In genomic region chr7:28809401-28810089, GRCm38 (mm10) we compare ENCODE assay signal across 7 mouse cellular contexts. TPM values are rescaled to one million over a fixed set of nuclear protein-coding genes. Genes with fewer than 3 reads are reported as not detected.
DNase-seq lines count a peak whose midpoint lies in the region; ATAC-seq and TF ChIP-seq lines count a peak whose summit lies in the region.

No protein-coding gene starts in this region.

- TF ChIP-seq CTCF in G1E (IDR thresholded peaks at IDR 0.05; ENCODE audit: low read depth, low read length): no peak
- no peak for TF ChIP-seq CTCF in spleen, adult 2 months (IDR thresholded peaks at IDR 0.05; ENCODE audit: extremely low read depth, insufficient read depth, insufficient read length, insufficient replicate concordance)

- 0 out of 2 replicates have a peak, but pooled peaks have one; percentile 20 for TF ChIP-seq POLR2A in spleen, adult 2 months (IDR thresholded peaks at IDR 0.05; ENCODE audit: low read depth, low read length)

- no peak for ATAC-seq in G1E (ENCODE audit: extremely low read depth, insufficient number of reproducible peaks, low FRiP score, poor library complexity, severe bottlenecking)
- 0 out of 2 replicates have a peak, but pooled peaks have one; percentile 8 for ATAC-seq in erythroid progenitor cell, adult 5-6 weeks (replicated peaks; ENCODE audit: low FRiP score, poor library complexity, severe bottlenecking)
- ATAC-seq in hindbrain, embryonic 11.5 days (ENCODE audit: low FRiP score): peak; percentile 37

- H3K9ac ChIP-seq in hindbrain, embryonic 11.5 days (ENCODE audit: low read depth, low read length): peak overlapping the region; percentile 76

- H3K79me2 ChIP-seq in macrophage (ENCODE audit: inconsistent target): peaks cover 33% of the 10 kb centered on the region

- no peak for DNase-seq in G1E (ENCODE audit: low spot score)
- DNase-seq in adrenal gland, postnatal 36 days: peak; percentile 74 to 79
- peak; percentile 80 for DNase-seq in hindbrain, embryonic 11.5 days (ENCODE audit: low spot score)
- DNase-seq in layer of hippocampus, postnatal 36 days: peak; percentile 61 to 62
- DNase-seq in spleen, adult 2 months (ENCODE audit: low read depth in 1 of 2, low spot score in 2 of 2): peak; percentile 49 to 52

- H3K4me1 ChIP-seq in G1E (ENCODE audit: insufficient read depth, low read depth, low read length): peaks cover 52% of the 10 kb centered on the region
- H3K4me1 ChIP-seq in hindbrain, embryonic 11.5 days (replicated peaks; ENCODE audit: control insufficient read depth, insufficient read depth, low read length): peaks cover 17% of the 10 kb centered on the region
- peaks cover 12% of the 10 kb centered on the region; the same call in 1 of the 2 replicates for H3K4me1 ChIP-seq in spleen, adult 2 months (ENCODE audit: control insufficient read depth, insufficient read depth, insufficient read length)

- H3K4me3 ChIP-seq in G1E (ENCODE audit: low read depth, low read length): peak overlapping the region; percentile 91
- H3K4me3 ChIP-seq in hindbrain, embryonic 11.5 days (ENCODE audit: low read depth, low read length): peak overlapping the region; percentile 91
- H3K4me3 ChIP-seq in macrophage (ENCODE audit: inconsistent target): peak overlapping the region; percentile 68
- H3K4me3 ChIP-seq in spleen, adult 2 months (ENCODE audit: extremely low read depth, insufficient read depth, insufficient read length): peak overlapping the region; percentile 88

- H3K27ac ChIP-seq in hindbrain, embryonic 11.5 days (ENCODE audit: low read depth, low read length): peak overlapping the region; percentile 99
- H3K27ac ChIP-seq in macrophage: peak overlapping the region; percentile 96
- H3K27ac ChIP-seq in spleen, adult 2 months (ENCODE audit: insufficient read depth, low read length): peak overlapping the region; percentile 98

- H3K9me3 ChIP-seq in G1E (replicated peaks): no peaks in the 10 kb centered on the region
- H3K9me3 ChIP-seq in hindbrain, embryonic 11.5 days (ENCODE audit: control insufficient read depth, low read length): no peaks in the 10 kb centered on the region

- peak overlapping the region; percentile 80 for H3K4me2 ChIP-seq in hindbrain, embryonic 11.5 days (replicated peaks; ENCODE audit: low read depth, low read length)

- H3K27me3 ChIP-seq in G1E (ENCODE audit: insufficient read depth, low read length): no peaks in the 10 kb centered on the region
- H3K27me3 ChIP-seq in hindbrain, embryonic 11.5 days (ENCODE audit: control insufficient read depth, insufficient read depth, low read length): no peaks in the 10 kb centered on the region
- H3K27me3 ChIP-seq in spleen, adult 2 months (ENCODE audit: control insufficient read depth, insufficient read depth, low read length): no peaks in the 10 kb centered on the region

- H3K36me3 ChIP-seq in G1E (replicated peaks) (peaks cover 29% of the 10 kb centered on the region), macrophage (ENCODE audit: inconsistent target) (peaks cover 13% of the 10 kb centered on the region)
- peaks cover 11% of the 10 kb centered on the region for H3K36me3 ChIP-seq in hindbrain, embryonic 11.5 days (ENCODE audit: control insufficient read depth, insufficient read depth, low read length)
- peaks cover 20% of the 10 kb centered on the region for H3K36me3 ChIP-seq in spleen, adult 2 months (ENCODE audit: control insufficient read depth, insufficient read depth, low read length)

- under 1% methylated on average over 35 of the region's 35 CpGs for WGBS in hindbrain, embryonic 11.5 days
- 0% methylated on average over 26 of the region's 35 CpGs for WGBS in macrophage (ENCODE audit: missing documents)
- WGBS in spleen, adult 2 months: under 1% methylated on average over 35 of the region's 35 CpGs

RNA-seq across cellular contexts. Expression of gene Hnrnpl, which starts 1.2 kb away (rescaled TPM):
- 442 and 470 TPM in 2 replicates for total RNA-seq in G1E (2014; fragmentation: Nextera tagmentation)
- total RNA-seq in G1E (2017): 251 and 279 TPM in 2 replicates
- polyA plus RNA-seq in G1E (2012): 430 and 529 TPM in 2 replicates
- total RNA-seq in adrenal gland, postnatal 36 days (2021): 100 to 1,000 TPM; 415 to 420 TPM
- total RNA-seq in erythroid progenitor cell, adult 5-6 weeks (2015; ENCODE audit: low replicate concordance): 215 and 258 TPM in 2 replicates
- 202 and 252 TPM in 2 replicates for total RNA-seq in erythroid progenitor cell, adult 5-6 weeks (2017; ENCODE audit: low replicate concordance)
- polyA plus RNA-seq in hindbrain, embryonic 11.5 days (2014; fragmentation: Nextera tagmentation; extraction: Ambion mirVana): 306 and 312 TPM in 2 replicates
- total RNA-seq in layer of hippocampus, postnatal 36 days (2021): 100 to 1,000 TPM; 417 to 431 TPM
- 100 to 1,000 TPM; 297 to 958 (median 624) TPM for total RNA-seq in macrophage (2018; cell fraction: chromatin; rRNA removed)
- 100 to 1,000 TPM; 170 to 374 (median 257) TPM for total RNA-seq in macrophage (2018; cell fraction: cytosol; rRNA removed)
- total RNA-seq in macrophage (2018; cell fraction: nucleus; rRNA removed): 100 to 1,000 TPM; 244 to 752 (median 371) TPM
- 170 to 242 TPM (median 175 TPM) in 3 replicates for polyA plus RNA-seq in macrophage (2018)
- polyA plus RNA-seq in spleen, adult 2 months (2012; rRNA removed): 189 and 209 TPM in 2 replicates

RNA-seq across cellular contexts. Expression of gene Ech1, which starts 15.5 kb away (rescaled TPM):
- 102 and 127 TPM in 2 replicates for total RNA-seq in G1E (2014; fragmentation: Nextera tagmentation)
- total RNA-seq in G1E (2017): 78.5 and 94.3 TPM in 2 replicates
- polyA plus RNA-seq in G1E (2012): 12.9 and 33.1 TPM in 2 replicates
- total RNA-seq in adrenal gland, postnatal 36 days (2021): 100 to 1,000 TPM; 543 to 577 TPM
- 34.2 and 61.2 TPM in 2 replicates for total RNA-seq in erythroid progenitor cell, adult 5-6 weeks (2015; ENCODE audit: low replicate concordance)
- total RNA-seq in erythroid progenitor cell, adult 5-6 weeks (2017; ENCODE audit: low replicate concordance): 10.6 and 14.1 TPM in 2 replicates
- 83.8 and 84.2 TPM in 2 replicates for polyA plus RNA-seq in hindbrain, embryonic 11.5 days (2014; fragmentation: Nextera tagmentation; extraction: Ambion mirVana)
- total RNA-seq in layer of hippocampus, postnatal 36 days (2021): 10 to 100 TPM; 60.8 to 61.8 TPM
- 10 to 100 TPM; 11.1 to 99.6 (median 28.2) TPM for total RNA-seq in macrophage (2018; cell fraction: chromatin; rRNA removed)
- total RNA-seq in macrophage (2018; cell fraction: cytosol; rRNA removed): 100 to 1,000 TPM in 11 of 26 experiments, 10 to 100 TPM in 15; 70.9 to 130 (median 96.5) TPM
- 10 to 100 TPM; 14.0 to 65.4 (median 27.7) TPM for total RNA-seq in macrophage (2018; cell fraction: nucleus; rRNA removed)
- 92.1 to 101 TPM (median 96.5 TPM) in 3 replicates for polyA plus RNA-seq in macrophage (2018)
- 101 and 108 TPM in 2 replicates for polyA plus RNA-seq in spleen, adult 2 months (2012; rRNA removed)

RNA-seq across cellular contexts. Expression of gene Rinl, which starts 20.8 kb away (rescaled TPM):
- total RNA-seq in G1E (2014; fragmentation: Nextera tagmentation) (1.8 TPM in 1 of 2 replicates, not detected in the other), G1E (2017) (1.2 and 1.4 TPM in 2 replicates)
- polyA plus RNA-seq in G1E (2012) (1.4 and 1.8 TPM in 2 replicates), macrophage (2018) (21.6 to 44.7 TPM (median 44.4 TPM) in 3 replicates)
- total RNA-seq in adrenal gland, postnatal 36 days (2021): 1 to 10 TPM; 2.5 to 2.8 TPM
- total RNA-seq in erythroid progenitor cell, adult 5-6 weeks (2015; ENCODE audit: low replicate concordance): 4.3 and 8.8 TPM in 2 replicates
- 5.4 and 19.4 TPM in 2 replicates for total RNA-seq in erythroid progenitor cell, adult 5-6 weeks (2017; ENCODE audit: low replicate concordance)
- 2.5 and 2.7 TPM in 2 replicates for polyA plus RNA-seq in hindbrain, embryonic 11.5 days (2014; fragmentation: Nextera tagmentation; extraction: Ambion mirVana)
- 1 to 10 TPM; 2.5 TPM for total RNA-seq in layer of hippocampus, postnatal 36 days (2021)
- total RNA-seq in macrophage (2018; cell fraction: chromatin; rRNA removed): 10 to 100 TPM in 22 of 26 experiments, 1 to 10 TPM in 4; 4.4 to 22.1 (median 13.1) TPM
- 10 to 100 TPM; 15.4 to 44.6 (median 31.6) TPM for total RNA-seq in macrophage (2018; cell fraction: cytosol; rRNA removed)
- 10 to 100 TPM in 22 of 26 experiments, 1 to 10 TPM in 4; 6.3 to 33.1 (median 14.6) TPM for total RNA-seq in macrophage (2018; cell fraction: nucleus; rRNA removed)
- polyA plus RNA-seq in spleen, adult 2 months (2012; rRNA removed): 35.4 and 36.4 TPM in 2 replicates

RNA-seq across cellular contexts. Expression of gene Lgals4, which starts 24.1 kb away (rescaled TPM):
- 0.87 and 3.0 TPM in 2 replicates for total RNA-seq in G1E (2014; fragmentation: Nextera tagmentation)
- total RNA-seq in G1E (2017): 1.9 and 3.4 TPM in 2 replicates
- 0.22 and 0.68 TPM in 2 replicates for polyA plus RNA-seq in G1E (2012)
- total RNA-seq in adrenal gland, postnatal 36 days (2021): 10 to 100 TPM; 11.3 to 12.7 TPM
- not detected in 2 replicates for total RNA-seq in erythroid progenitor cell, adult 5-6 weeks (2015; ENCODE audit: low replicate concordance)
- 0.91 and 1.5 TPM in 2 replicates for total RNA-seq in erythroid progenitor cell, adult 5-6 weeks (2017; ENCODE audit: low replicate concordance)
- polyA plus RNA-seq in hindbrain, embryonic 11.5 days (2014; fragmentation: Nextera tagmentation; extraction: Ambion mirVana): 2.1 and 2.5 TPM in 2 replicates
- total RNA-seq in layer of hippocampus, postnatal 36 days (2021): 1 to 10 TPM; 3.6 to 6.1 TPM
- total RNA-seq in macrophage (2018; cell fraction: chromatin; rRNA removed): 10 to 100 TPM in 24 of 26 experiments, 1 to 10 TPM in 2; 6.2 to 44.7 (median 16.5) TPM
- total RNA-seq in macrophage (2018; cell fraction: cytosol; rRNA removed): under 1 TPM in 22 of 26 experiments, not detected in 4; 0.11 to 0.97 (median 0.34) TPM
- 10 to 100 TPM in 10 of 26 experiments, 1 to 10 TPM in 15, under 1 TPM in 1; 0.92 to 21.5 (median 7.1) TPM for total RNA-seq in macrophage (2018; cell fraction: nucleus; rRNA removed)
- polyA plus RNA-seq in macrophage (2018): 0.96 to 1.1 TPM (median 1.1 TPM) in 3 replicates
- polyA plus RNA-seq in spleen, adult 2 months (2012; rRNA removed): 11.6 and 13.3 TPM in 2 replicates

RNA-seq across cellular contexts. Expression of gene Nfkbib, which starts 42.2 kb away (rescaled TPM):
- 21.1 and 30.4 TPM in 2 replicates for total RNA-seq in G1E (2014; fragmentation: Nextera tagmentation)
- total RNA-seq in G1E (2017): 9.5 and 10.7 TPM in 2 replicates
- 109 and 136 TPM in 2 replicates for polyA plus RNA-seq in G1E (2012)
- total RNA-seq in adrenal gland, postnatal 36 days (2021): 10 to 100 TPM; 44.1 to 49.2 TPM
- 8.3 and 12.2 TPM in 2 replicates for total RNA-seq in erythroid progenitor cell, adult 5-6 weeks (2015; ENCODE audit: low replicate concordance)
- 4.8 and 5.5 TPM in 2 replicates for total RNA-seq in erythroid progenitor cell, adult 5-6 weeks (2017; ENCODE audit: low replicate concordance)
- 42.0 and 43.7 TPM in 2 replicates for polyA plus RNA-seq in hindbrain, embryonic 11.5 days (2014; fragmentation: Nextera tagmentation; extraction: Ambion mirVana)
- 10 to 100 TPM; 25.3 to 29.2 TPM for total RNA-seq in layer of hippocampus, postnatal 36 days (2021)
- 100 to 1,000 TPM in 12 of 26 experiments, 10 to 100 TPM in 13, 1 to 10 TPM in 1; 9.8 to 313 (median 82.3) TPM for total RNA-seq in macrophage (2018; cell fraction: chromatin; rRNA removed)
- 100 to 1,000 TPM in 10 of 26 experiments, 10 to 100 TPM in 16; 32.6 to 299 (median 76.2) TPM for total RNA-seq in macrophage (2018; cell fraction: cytosol; rRNA removed)
- total RNA-seq in macrophage (2018; cell fraction: nucleus; rRNA removed): 100 to 1,000 TPM in 16 of 26 experiments, 10 to 100 TPM in 10; 16.4 to 301 (median 129) TPM
- 29.5 to 40.8 TPM (median 37.9 TPM) in 3 replicates for polyA plus RNA-seq in macrophage (2018)
- 51.1 and 67.9 TPM in 2 replicates for polyA plus RNA-seq in spleen, adult 2 months (2012; rRNA removed)

Comparison
In these comparisons a context has a peak if more than half of its experiments do, and no peak if none do; other contexts are left out.
1. RNA of gene Ech1, which starts 15.5 kb away (total RNA-seq): 543 to 577 TPM in adrenal gland, postnatal 36 days; 78.5 to 127 TPM in G1E, 60.8 to 61.8 TPM in layer of hippocampus, postnatal 36 days and 10.6 to 61.2 TPM in erythroid progenitor cell, adult 5-6 weeks; every median in the first group is over 4 times any median in the second.
2. Peak in every context shown above with its lines, with median percentiles within 50 percentile points of each other: H3K4me3 ChIP-seq and H3K27ac ChIP-seq.